In genomic region chr14:122465931-122466490, GRCm38 (mm10) we compare ENCODE assay signal across 13 mouse cellular contexts. TPM values are rescaled to one million over a fixed set of nuclear protein-coding genes. Genes with fewer than 3 reads are reported as not detected.
A peak's percentile ranks its signal among the peaks of the same experiment; 100 is the strongest.
DNase-seq lines count a peak whose midpoint lies in the region; ATAC-seq and TF ChIP-seq lines count a peak whose summit lies in the region.
"Had no signal": no experiment of that assay in that cellular context is flagged by ENCODE, and none has a peak within 500 bp of the region (broad histone marks: within the 10 kb centered on the region; RNA-seq: fewer than 3 reads in every experiment).

No protein-coding gene starts in this region.

- peak overlapping the region; percentile 59; the same call in 1 of the 2 replicates for H3K4me3 ChIP-seq in heart, embryonic 13.5 days
- peak overlapping the region; percentile 48 for H3K4me3 ChIP-seq in forebrain, postnatal 0 days (ENCODE audit: low read depth, low read length)
- H3K4me3 ChIP-seq in midbrain, embryonic 13.5 days (replicated peaks), result peak overlapping the region; percentile 65

- no peak for ATAC-seq in heart, embryonic 13.5 days (ENCODE audit: extremely low read depth, insufficient number of reproducible peaks, low FRiP score, low TSS enrichment)
- ATAC-seq in forebrain, postnatal 0 days, result no peak
- no peak for ATAC-seq in midbrain, embryonic 13.5 days

- H3K27me3 ChIP-seq in heart, embryonic 13.5 days (replicated peaks), result peaks cover 98% of the 10 kb centered on the region
- peaks cover 73% of the 10 kb centered on the region for H3K27me3 ChIP-seq in forebrain, postnatal 0 days (ENCODE audit: insufficient read depth, low read length)
- peaks cover 94% of the 10 kb centered on the region for H3K27me3 ChIP-seq in midbrain, embryonic 13.5 days

- no peak for TF ChIP-seq CTCF in forebrain, postnatal 0 days (IDR thresholded peaks at IDR 0.05; ENCODE audit: low read depth)

- no peak overlapping the region for H3K9ac ChIP-seq in heart, embryonic 13.5 days
- H3K9ac ChIP-seq in forebrain, postnatal 0 days, result no peak overlapping the region
- peak overlapping the region; percentile 80; the same call in 1 of the 2 replicates for H3K9ac ChIP-seq in midbrain, embryonic 13.5 days (replicated peaks)

- H3K9me3 ChIP-seq in heart, embryonic 13.5 days, result no peaks in the 10 kb centered on the region
- H3K9me3 ChIP-seq in forebrain, postnatal 0 days (ENCODE audit: low read length), result no peaks in the 10 kb centered on the region
- no peaks in the 10 kb centered on the region for H3K9me3 ChIP-seq in midbrain, embryonic 13.5 days

- no peaks in the 10 kb centered on the region for H3K36me3 ChIP-seq in heart, embryonic 13.5 days
- no peaks in the 10 kb centered on the region for H3K36me3 ChIP-seq in forebrain, postnatal 0 days (ENCODE audit: insufficient read depth)
- no peaks in the 10 kb centered on the region for H3K36me3 ChIP-seq in midbrain, embryonic 13.5 days
- H3K36me3 ChIP-seq: G1E had no signal

- peak overlapping the region; percentile 86 for H3K4me2 ChIP-seq in heart, embryonic 13.5 days
- peak overlapping the region; percentile 69 for H3K4me2 ChIP-seq in forebrain, postnatal 0 days (ENCODE audit: low read depth)
- H3K4me2 ChIP-seq in midbrain, embryonic 13.5 days (replicated peaks), result peak overlapping the region; percentile 70

- no peak for DNase-seq in heart, adult 9 months (ENCODE audit: low spot score in 2 of 2)
- peak; percentile 54 for DNase-seq in ZHBTc4 (ENCODE audit: low read depth, low spot score)
- DNase-seq in forebrain, postnatal 0 days, result no peak
- no peak for DNase-seq in natural killer cell, adult 2 months (ENCODE audit: low spot score in 2 of 2)
- DNase-seq in left cerebral cortex, adult 8-10 months (ENCODE audit: low spot score in 2 of 2), result no peak
- DNase-seq in retina, postnatal 1 day, result no peak
- DNase-seq: thymus, postnatal 25 days had no signal

- no peak overlapping the region for H3K27ac ChIP-seq in heart, embryonic 13.5 days (replicated peaks)
- no peak overlapping the region for H3K27ac ChIP-seq in forebrain, postnatal 0 days (ENCODE audit: low read depth, low read length)
- peak overlapping the region; percentile 95 for H3K27ac ChIP-seq in midbrain, embryonic 13.5 days

- 29% methylated on average over 13 of the region's 13 CpGs for WGBS in heart, embryonic 13.5 days
- WGBS in forebrain, postnatal 0 days, result 36% methylated on average over 13 of the region's 13 CpGs
- WGBS in midbrain, embryonic 13.5 days, result 24% methylated on average over 13 of the region's 13 CpGs

- H3K4me1 ChIP-seq in heart, embryonic 13.5 days, result peaks cover 25% of the 10 kb centered on the region
- 0 out of 2 replicates have a peak, but pooled peaks cover 5% of the 10 kb centered on the region for H3K4me1 ChIP-seq in forebrain, postnatal 0 days (ENCODE audit: insufficient read depth)
- H3K4me1 ChIP-seq in midbrain, embryonic 13.5 days (replicated peaks), result peaks cover 37% of the 10 kb centered on the region

RNA-seq across cellular contexts. Expression of gene Zic5, which starts 0.5 kb away (rescaled TPM):
- 0.06 TPM in 1 of 2 replicates, not detected in the other for polyA plus RNA-seq in heart, embryonic 13.5 days (2015; fragmentation: Nextera tagmentation; extraction: Ambion mirVana)
- 13.9 and 22.8 TPM in 2 replicates for total RNA-seq in forebrain, postnatal 0 days (2014; rRNA removed)
- 5.1 and 13.8 TPM in 2 replicates for polyA plus RNA-seq in forebrain, postnatal 0 days (2015; fragmentation: Nextera tagmentation; extraction: Ambion mirVana)
- 15.5 and 16.7 TPM in 2 replicates for polyA plus RNA-seq in midbrain, embryonic 13.5 days (2015; fragmentation: Nextera tagmentation; extraction: Ambion mirVana)
- 1 to 10 TPM; 2.2 to 6.1 (median 3.5) TPM for total RNA-seq in left cerebral cortex, adult 8-10 months (2022)
- polyA plus RNA-seq: G1E; kidney, adult 2 months; small intestine, adult 2 months had no signal

RNA-seq across cellular contexts. Expression of gene Zic2, which starts 9.2 kb away (rescaled TPM):
- not detected in 2 replicates for polyA plus RNA-seq in heart, embryonic 13.5 days (2015; fragmentation: Nextera tagmentation; extraction: Ambion mirVana)
- total RNA-seq in forebrain, postnatal 0 days (2014; rRNA removed), result 44.9 and 105 TPM in 2 replicates
- 9.6 and 16.3 TPM in 2 replicates for polyA plus RNA-seq in forebrain, postnatal 0 days (2015; fragmentation: Nextera tagmentation; extraction: Ambion mirVana)
- 10.3 and 10.7 TPM in 2 replicates for polyA plus RNA-seq in midbrain, embryonic 13.5 days (2015; fragmentation: Nextera tagmentation; extraction: Ambion mirVana)
- 10 to 100 TPM; 20.3 to 25.7 (median 21.7) TPM for total RNA-seq in left cerebral cortex, adult 8-10 months (2022)
- polyA plus RNA-seq: G1E; kidney, adult 2 months; small intestine, adult 2 months had no signal

RNA-seq across cellular contexts. Expression of gene Gm5089, which starts 15.1 kb away (rescaled TPM):
- not detected in 2 replicates for polyA plus RNA-seq in heart, embryonic 13.5 days (2015; fragmentation: Nextera tagmentation; extraction: Ambion mirVana)
- total RNA-seq in forebrain, postnatal 0 days (2014; rRNA removed), result 0.33 and 0.38 TPM in 2 replicates
- 0.12 TPM in 1 of 2 replicates, not detected in the other for polyA plus RNA-seq in forebrain, postnatal 0 days (2015; fragmentation: Nextera tagmentation; extraction: Ambion mirVana)
- polyA plus RNA-seq in midbrain, embryonic 13.5 days (2015; fragmentation: Nextera tagmentation; extraction: Ambion mirVana), result 1.1 and 2.3 TPM in 2 replicates
- under 1 TPM in 3 of 4 experiments, not detected in 1; 0.19 to 0.59 (median 0.41) TPM for total RNA-seq in left cerebral cortex, adult 8-10 months (2022)
- polyA plus RNA-seq: G1E; kidney, adult 2 months; small intestine, adult 2 months had no signal

RNA-seq across cellular contexts. Expression of gene Gm10837, which starts 24.4 kb away (rescaled TPM):
- 0.09 TPM in 1 of 2 replicates, not detected in the other for polyA plus RNA-seq in heart, embryonic 13.5 days (2015; fragmentation: Nextera tagmentation; extraction: Ambion mirVana)
- total RNA-seq in forebrain, postnatal 0 days (2014; rRNA removed), result 0.15 and 1.0 TPM in 2 replicates
- polyA plus RNA-seq in forebrain, postnatal 0 days (2015; fragmentation: Nextera tagmentation; extraction: Ambion mirVana), result 0.23 TPM in 1 of 2 replicates, not detected in the other
- polyA plus RNA-seq in midbrain, embryonic 13.5 days (2015; fragmentation: Nextera tagmentation; extraction: Ambion mirVana), result 0.43 and 0.73 TPM in 2 replicates
- total RNA-seq in left cerebral cortex, adult 8-10 months (2022), result not detected
- total RNA-seq: left cerebral cortex, postnatal 25 days had no signal
- polyA plus RNA-seq: G1E; kidney, adult 2 months; small intestine, adult 2 months had no signal

Comparison
In these comparisons a context has a peak if more than half of its experiments do, and no peak if none do; other contexts are left out.
1. RNA of gene Zic2, which starts 9.2 kb away (polyA plus RNA-seq): 9.6 to 16.3 TPM in forebrain, postnatal 0 days and 10.3 to 10.7 TPM in midbrain, embryonic 13.5 days; not detected in heart, embryonic 13.5 days; every median in the first group is over 10 times any median in the second.
2. Peak in every context shown above with its lines, with median percentiles within 50 percentile points of each other: H3K4me2 ChIP-seq and H3K4me3 ChIP-seq.